20 mouse cellular contexts compared by ENCODE assay signal in genomic region chr5:120733696-120734095, GRCm38 (mm10). TPM values are rescaled to one million over a fixed set of nuclear protein-coding genes. Genes with fewer than 3 reads are reported as not detected.
"Had no signal": no experiment of that assay in that cellular context is flagged by ENCODE, and none has a peak within 500 bp of the region (broad histone marks: within the 10 kb centered on the region; RNA-seq: fewer than 3 reads in every experiment).

No protein-coding gene starts in this region.

- DNase-seq: lung, embryonic 14.5 days; lung, postnatal 10 days; lung, postnatal 4 days; midbrain, embryonic 14.5 days; retina, postnatal 1 day; right cerebral cortex, adult 18-20 months; right cerebral cortex, postnatal 25 days; right cerebral cortex, postnatal 4 days; spleen, adult 18-20 months; thymus, adult 18-20 months; thymus, postnatal 14 days; thymus, postnatal 36 days had no signal

- ATAC-seq: midbrain, embryonic 16.5 days had no signal

- H3K36me3 ChIP-seq: midbrain, embryonic 10.5 days; midbrain, embryonic 12.5 days; neural tube, embryonic 13.5 days; neural tube, embryonic 15.5 days had no signal

- H3K4me3 ChIP-seq: midbrain, embryonic 10.5 days; midbrain, embryonic 12.5 days; myocyte; neural tube, embryonic 13.5 days; neural tube, embryonic 15.5 days had no signal

- H3K9ac ChIP-seq: lung, embryonic 14.5 days; midbrain, embryonic 12.5 days; neural tube, embryonic 13.5 days; neural tube, embryonic 15.5 days had no signal

- H3K4me2 ChIP-seq: lung, embryonic 14.5 days; midbrain, embryonic 12.5 days; neural tube, embryonic 13.5 days; neural tube, embryonic 15.5 days had no signal

- H3K4me1 ChIP-seq: neural tube, embryonic 13.5 days; neural tube, embryonic 15.5 days had no signal

- H3K27me3 ChIP-seq: midbrain, embryonic 12.5 days; neural tube, embryonic 13.5 days had no signal

- H3K27ac ChIP-seq: midbrain, embryonic 10.5 days; midbrain, embryonic 12.5 days; neural tube, embryonic 13.5 days; neural tube, embryonic 15.5 days had no signal

- H3K9me3 ChIP-seq: midbrain, embryonic 10.5 days; midbrain, embryonic 12.5 days; neural tube, embryonic 13.5 days; neural tube, embryonic 15.5 days had no signal

RNA-seq across cellular contexts. Expression of gene Oas2, which starts 16.0 kb away (rescaled TPM):
- polyA plus RNA-seq: midbrain, embryonic 10.5 days; myocyte; neural tube, embryonic 11.5 days had no signal

RNA-seq across cellular contexts. Expression of gene Dtx1, which starts 22.0 kb away (rescaled TPM):
- polyA plus RNA-seq: myocyte had no signal

RNA-seq across cellular contexts. Expression of gene Oas3, which starts 43.8 kb away (rescaled TPM):
- polyA plus RNA-seq: neural tube, embryonic 11.5 days; stomach, embryonic 14.5 days had no signal
